Mouse (Mus musculus) MEL-GATA-1-ER (cell line): ENCODE measurements around the gene Fam20b.
"Not testable (repeated sequence)": the region's sequence is repeated elsewhere in the genome, so short reads cannot be mapped to it uniquely, and the experiment has no call there.

Experiments used
- DNase-seq: peaks from one replicate; pipeline ENCODE4 v3.0.0-alpha.2; 2012; ENCODE audit warnings: low read depth; ENCODE audit errors: extremely low read depth

The Fam20b gene

DNA sequence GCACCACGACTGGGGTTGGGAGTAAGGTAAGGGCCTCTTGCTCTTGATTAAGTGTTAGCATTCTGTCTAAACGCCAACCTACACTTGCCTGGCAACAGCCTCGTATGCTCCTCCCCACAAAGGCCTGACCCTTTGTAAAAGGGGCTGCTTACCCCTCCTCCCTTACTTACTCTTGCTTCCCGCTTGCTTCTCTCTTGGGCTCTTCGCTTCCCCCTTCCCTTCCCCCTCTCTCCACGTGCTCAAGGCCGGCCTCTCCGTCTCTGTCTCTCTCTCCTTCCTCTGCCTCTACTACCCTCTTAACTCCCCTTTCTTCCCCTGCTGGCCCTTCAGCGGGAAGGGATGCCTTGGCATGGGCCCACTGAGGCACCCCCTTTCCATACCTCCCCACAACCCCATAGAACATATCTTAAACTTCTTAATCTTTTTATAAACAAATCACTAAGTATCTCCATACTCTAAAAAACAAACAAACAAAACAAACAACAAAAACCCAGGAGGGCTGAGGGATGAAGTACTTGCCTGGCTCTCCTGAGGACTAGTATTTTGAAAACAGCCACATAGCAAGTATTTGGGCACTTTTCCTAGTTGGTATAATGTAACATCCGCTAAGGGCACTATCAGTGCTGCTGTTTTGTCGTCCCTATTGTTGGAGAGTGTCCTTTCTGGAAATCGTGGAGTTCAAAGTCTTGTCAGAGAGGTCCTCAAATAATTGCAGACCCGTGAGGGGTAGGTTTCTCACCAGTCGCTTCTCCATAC lies 46.0 kb downstream of the Fam20b start:
- DNase-seq = peak; percentile 62

DNA sequence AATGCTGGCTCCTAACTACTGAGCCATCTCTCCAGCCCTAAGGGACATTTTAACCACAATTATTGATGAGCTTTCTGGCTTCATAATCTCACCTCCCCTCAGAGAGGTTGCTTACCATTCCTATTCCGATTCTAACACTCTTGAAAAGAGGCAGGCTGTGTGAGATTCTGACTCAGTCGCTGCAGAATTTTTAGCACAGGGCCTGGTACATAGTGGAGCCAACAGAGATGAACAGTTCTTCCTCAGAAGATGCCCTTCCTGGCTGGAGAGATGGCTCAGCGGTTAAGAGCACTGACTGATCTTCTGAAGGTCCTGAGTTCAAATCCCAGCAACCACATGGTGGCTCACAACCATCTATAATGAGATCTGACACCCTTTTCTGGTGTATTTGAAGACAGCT lies 47.0 kb downstream of the Fam20b start:
- DNase-seq = no peak

DNA sequence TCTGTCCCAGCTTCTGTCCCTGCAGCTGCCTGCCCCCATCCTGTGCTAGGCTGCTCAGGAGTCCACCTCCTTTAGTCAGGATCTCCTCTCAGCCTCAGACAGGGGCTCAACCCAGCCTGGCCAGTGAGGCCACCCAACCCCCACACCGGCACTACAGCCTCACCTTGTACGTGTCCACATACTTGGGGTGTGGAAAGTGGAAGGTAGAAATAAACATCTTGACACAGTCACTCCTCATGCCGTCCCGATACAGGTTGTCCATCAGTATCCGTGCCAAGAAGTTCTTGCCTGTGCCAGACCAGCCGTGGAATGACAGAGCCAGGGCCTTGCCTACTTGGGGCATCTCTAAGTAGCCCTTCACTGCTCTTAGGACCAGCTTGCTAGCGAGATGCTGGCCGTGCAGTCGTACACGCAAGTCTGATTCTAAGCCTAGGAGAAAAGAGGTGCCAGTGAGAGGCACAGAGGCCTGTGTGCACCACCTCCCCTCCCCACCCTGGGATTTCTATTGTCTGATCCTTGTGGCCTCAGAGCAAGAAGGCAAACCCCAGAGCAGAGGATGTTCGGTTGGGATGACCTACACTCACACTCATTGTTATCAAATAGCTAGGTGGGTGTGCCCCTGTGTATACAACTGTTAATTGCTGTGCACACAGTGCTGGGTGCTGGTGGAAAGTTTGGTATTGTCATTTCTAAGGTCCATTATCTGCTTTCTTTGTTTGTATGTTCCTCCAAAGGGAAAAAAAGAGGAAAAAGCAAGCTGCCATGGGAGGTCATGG lies 49.5 kb downstream of the Fam20b start:
- DNase-seq = no peak

DNA sequence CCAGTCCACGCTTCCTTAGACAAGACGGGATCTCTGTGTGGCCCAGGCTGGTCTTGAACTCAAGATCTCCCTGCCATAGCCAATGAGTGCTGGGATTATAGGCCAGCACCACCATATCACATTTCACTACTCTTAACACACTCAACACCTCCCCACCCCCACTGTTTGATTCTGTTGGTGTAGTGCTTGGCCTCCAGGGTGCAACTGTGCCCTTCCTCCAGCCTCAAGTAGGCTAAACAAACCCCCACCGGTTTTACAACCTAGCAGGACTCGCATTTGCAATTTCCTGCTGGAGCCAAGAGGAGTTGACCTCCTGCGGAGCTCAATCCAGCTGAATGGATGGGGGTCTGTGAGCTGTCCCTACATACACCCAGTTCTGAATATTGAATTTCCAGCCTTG lies 50.3 kb downstream of the Fam20b start:
- DNase-seq = no peak

DNA sequence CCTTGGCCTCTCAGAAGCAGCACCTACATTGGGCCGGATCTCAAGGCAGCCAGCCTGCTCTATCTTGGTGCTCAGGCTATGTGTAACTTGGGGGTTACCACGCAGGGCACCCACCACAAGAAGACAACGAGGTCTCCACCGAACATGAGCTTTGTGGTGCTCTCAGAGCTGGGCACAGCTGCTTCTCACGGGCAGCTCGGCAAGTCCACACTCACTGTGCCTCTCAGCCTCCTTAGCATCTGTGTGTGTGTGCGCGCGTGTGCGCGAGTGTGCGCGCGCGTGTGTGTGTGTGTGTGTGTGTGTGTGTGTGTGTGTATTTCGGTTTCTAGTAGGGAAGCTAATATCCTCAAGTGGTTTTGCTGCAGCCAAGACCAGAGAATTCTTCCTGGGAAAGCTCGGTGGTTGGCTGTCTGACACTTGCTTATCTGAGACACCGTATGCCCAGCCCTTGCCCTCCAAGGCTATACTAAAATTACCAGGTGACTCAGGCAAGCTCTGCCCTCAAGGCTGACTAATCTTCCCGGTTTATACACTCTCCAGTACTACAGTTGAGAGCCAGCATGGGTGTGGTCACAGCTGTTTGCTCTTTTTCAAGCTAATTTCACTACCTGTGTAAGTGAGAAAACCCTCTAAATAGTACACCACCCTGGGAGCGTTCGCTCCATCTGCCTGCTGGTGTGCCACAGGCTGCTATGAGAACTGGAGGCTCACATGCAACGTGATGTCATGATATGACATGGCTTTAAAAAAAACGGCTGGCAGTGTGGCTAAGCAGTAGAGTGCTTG lies 51.6 kb downstream of the Fam20b start:
- DNase-seq = no peak

DNA sequence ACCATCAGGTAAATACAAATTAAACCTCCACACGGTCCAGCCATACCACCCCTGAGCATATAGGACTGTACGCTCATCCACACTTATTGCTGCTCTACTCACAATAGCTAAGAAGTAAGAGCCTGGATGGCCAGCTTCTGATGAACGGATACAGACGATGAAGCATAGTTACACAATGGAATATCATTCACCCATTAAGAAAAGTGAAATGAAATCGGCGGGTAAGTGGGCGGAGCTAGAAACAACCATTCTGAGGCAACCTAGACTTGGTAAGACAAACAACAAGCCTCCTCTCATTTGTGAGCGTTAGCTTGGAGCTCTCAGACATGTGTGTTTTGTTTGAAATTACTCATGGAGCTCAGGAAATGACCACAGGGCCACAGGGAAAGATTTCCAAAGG lies 53.1 kb downstream of the Fam20b start:
- DNase-seq = no peak

DNA sequence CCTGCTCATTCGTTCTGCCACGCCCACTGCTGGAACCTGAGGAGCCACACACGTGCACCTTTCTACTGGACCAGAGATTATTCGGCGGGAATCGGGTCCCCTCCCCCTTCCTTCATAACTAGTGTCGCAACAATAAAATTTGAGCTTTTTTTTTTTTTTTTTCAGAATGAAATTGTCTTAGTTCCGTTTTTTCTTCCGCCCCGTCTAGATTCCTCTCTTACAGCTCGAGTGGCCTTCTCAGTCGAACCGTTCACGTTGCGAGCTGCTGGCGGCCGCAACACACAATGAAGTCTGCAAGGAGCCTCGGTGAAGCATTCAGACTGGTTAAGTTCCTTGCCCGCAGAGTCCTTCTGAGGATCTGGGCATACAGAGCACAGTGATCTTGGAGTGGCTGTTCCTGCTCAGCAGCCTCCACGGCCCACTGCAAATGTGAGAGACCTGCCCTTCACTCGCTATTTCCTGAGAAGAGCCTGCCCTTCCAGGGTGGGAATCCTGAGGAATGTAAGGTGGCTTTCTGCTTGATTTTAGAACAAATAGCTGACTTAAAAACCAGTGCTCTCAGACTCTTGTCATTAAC lies 58.1 kb downstream of the Fam20b start:
- DNase-seq = not testable (repeated sequence)

DNA sequence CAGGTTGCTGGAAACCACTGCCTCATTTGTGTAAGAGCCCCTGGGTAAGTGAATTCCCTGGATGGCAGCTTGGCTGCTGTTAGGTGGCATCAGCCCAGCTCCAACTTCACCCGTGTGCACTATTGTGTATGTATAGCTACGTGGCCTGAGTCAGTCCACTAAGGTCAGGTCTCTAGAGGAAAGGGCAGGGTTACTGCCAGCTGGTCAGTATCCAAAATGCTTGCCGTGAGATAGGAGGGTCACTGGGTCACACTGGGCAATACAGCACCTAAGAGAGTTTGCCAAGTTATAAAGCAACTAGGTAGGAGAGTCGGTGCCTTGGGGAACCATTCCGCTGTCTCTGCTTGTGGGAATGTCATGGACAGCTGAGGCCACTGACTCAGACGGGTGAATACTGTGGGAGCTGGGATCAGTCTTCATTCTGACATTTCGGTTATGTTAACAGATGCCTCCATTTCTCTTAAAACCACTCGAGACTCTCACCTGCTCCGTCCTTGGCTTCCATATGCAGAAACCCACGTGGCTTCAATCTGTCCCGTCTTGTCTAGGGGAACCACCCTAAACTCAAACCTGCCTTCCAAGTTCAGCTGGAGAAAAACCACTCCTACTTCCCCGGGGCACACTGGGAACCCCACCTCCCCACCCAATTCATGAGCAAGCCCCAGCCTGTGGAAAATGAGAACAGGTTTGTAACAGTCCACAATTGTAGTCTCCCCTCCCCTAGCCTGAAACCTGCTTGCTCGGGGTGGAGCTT lies 58.8 kb downstream of the Fam20b start:
- no peak for DNase-seq

DNA sequence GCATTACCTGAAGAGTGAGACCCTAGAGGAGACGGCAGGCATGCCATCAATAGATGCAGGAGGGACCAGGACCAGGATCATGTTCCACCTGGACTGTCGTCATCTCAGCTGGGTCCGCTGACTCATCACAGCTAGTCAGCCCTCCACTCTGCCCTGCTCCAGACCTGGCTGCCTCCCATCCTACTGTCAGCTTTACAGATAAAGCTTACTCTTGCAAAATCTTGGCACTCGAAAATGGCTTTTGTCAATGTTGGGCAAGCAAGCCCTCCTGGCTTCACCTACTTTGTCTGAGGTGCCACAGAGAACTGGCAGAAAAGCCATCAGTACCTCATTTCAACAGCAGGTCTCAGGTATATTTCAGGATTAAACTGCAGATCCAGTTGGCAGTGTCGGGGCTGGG lies 60.2 kb downstream of the Fam20b start:
- no peak for DNase-seq

DNA sequence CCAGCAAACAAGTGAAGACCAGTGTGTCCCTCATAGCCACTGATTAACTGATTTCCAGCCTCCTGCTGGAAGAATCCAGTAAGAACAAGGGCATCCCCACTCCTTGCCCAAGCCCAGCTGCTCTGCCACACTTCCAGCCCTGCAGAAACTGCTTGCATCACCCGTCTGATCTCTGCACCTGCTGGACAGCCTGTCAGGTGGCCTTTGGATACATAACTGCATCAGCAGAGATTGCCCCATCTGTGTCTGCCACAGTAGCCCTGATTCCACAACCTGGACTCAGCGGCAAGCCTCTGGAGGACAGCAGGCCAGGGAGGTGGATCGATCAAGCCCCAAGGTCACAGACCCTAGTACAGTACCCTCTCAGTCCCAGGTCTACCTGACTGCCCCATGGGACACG lies 61.4 kb downstream of the Fam20b start:
- DNase-seq = no peak

DNA sequence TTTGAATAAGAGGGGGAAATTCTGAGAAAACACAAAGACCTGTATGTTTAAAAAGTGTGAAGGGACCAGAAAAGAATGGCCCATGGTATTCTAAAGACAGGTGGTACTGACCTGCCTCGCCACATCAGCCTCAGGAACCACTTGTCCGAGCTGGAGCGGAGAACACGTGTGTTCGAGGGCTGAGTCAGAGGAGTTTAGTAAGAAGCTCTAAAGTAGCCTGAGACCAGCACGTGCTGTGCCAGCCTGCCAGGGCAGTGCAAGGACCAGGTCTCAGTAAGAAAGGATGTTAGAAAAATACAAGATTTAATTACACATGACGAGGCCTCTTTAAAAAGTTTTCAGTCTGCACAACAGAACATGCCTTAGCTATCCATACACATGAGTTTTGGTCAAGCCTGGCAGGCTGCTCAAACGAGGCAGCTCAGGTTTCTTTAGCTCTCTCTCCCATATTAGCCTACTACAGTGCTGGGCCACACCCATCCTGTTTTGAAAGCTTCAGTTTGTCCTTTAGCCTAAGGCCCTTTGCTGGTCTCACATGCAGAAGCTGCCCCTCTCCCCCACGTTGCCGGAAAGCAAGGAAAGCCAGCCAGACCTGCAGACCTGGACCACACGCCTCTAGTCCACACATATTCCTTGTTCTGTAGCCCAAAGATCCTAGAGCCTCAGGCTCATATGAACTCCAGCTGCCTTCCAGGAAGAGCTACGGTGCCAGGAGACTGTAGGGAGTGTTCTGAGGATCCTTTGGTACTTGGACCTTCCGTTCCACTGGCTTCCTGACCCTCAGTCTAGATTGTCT lies 64.0 kb downstream of the Fam20b start:
- DNase-seq = no peak

DNA sequence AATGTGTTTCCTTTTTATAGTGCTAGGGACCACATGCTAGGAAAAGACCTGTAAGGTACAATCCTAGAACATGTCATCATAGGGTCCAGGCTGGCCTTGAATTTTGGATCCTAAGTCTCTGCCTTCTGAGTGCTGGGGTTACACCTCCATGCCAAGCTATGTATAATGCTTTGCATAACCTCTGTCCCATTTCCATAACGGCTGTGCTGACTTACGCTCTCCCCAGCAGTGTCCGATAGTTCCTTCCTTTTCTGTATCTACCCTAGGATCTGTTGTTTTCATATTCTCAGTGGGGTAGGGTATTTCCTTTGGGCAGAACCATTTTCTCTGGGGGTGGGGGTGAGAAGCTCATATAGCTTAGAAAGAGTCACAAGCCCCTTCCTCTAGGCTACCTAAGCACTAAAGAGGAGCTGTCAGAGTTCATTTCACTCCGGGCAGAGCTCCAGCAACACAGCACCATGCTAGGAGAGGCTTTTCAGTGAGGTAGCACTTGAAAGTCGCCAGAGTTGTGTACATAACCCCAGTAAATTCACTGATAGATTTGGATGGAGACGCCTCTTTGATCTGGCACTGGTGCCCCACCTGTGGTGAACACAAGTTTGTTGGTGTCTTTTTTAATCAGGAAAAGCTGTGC lies 66.6 kb downstream of the Fam20b start:
- DNase-seq = no peak

DNA sequence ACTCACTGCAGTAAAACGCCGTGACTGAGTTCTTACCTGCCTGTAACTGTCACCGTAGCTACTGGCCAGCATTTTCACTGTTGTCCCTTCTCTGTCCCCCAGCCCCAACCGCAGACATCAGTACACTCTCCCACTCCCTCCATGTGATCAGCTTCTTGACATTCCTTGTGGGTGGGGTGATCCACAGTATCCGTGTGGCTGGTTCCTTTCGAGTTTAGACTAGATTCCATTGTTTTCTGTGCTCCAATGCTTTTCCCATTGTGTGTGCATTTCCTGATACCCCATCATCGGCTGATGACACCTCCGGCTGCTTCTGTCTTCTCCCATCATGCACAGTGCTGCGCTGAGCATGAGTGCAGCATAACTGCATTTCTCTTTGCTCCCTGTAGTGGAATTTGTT lies 68.3 kb downstream of the Fam20b start:
- no peak for DNase-seq

DNA sequence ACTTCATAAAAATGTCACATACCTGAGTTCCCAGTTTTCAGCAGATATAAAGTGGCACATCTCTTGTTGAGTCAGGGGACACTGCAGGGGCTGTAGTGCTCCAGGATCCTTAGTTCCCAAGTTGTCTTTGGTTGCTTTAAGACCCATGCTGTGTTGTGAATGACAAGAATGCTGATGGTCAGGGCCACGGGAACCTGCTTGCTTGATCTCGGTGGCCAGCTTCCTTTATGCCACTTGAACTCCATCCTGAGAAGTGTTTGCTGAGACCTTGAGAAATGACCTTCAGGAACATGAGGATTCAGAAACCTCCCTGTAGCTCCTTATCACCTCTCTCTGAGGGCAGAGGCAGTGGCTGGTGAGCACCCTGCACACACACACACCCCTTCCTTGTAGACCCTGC lies 70.2 kb downstream of the Fam20b start:
- no peak for DNase-seq

DNA sequence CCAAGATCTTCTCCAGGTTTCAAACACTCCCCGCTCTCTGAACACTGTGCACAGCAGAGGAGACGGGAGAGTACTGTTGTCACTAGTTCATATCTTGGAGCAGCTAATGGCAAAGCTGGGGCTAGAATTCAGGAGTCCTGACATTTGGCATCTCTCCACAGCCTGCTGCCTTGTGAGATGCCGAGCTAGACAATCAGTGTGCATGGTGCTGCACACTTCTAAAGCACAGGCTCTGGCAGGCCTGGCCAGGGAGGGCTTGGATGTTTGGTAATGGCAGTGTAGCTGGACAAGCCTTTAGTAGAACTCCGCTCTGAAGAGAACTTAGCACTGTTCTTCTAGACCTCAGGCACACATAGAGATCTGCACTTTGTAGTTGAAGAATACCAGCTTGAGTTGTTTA lies 72.9 kb downstream of the Fam20b start:
- no peak for DNase-seq

DNA sequence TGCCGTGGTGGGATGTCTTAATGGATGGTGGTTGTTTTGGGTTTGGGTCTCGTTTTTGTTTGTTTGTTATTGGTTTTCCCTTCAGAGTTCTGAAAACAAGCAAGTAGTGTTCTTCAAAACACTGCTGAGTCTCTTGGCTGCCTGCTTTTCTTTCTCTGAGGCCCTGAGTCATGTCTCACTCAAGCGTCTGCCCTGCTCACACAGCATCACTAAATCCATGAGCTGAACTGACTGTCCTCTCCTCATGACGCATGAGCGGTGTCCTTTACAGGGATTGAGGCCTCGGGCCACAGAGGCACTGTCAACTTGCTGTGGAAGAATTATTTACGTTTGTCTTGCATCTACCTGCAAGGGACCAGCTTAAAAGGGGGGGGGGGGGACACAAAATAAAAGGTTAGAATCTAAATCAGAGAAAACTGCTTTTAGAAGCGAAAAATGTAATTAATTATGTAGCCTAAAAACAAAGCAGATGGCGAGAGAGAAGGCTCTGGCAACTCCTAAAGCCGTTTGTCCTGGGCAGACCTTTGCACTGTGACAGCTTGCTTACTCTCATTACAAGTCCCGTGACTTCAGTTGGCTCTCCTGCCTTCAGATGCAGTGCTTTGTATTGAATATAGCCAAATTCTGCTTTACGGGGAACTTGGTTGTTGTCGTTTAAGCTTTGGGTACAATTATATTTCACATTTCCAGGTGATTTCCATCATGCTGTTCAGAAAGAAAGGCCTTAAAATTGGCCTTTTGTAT lies 73.9 kb downstream of the Fam20b start:
- no peak for DNase-seq

DNA sequence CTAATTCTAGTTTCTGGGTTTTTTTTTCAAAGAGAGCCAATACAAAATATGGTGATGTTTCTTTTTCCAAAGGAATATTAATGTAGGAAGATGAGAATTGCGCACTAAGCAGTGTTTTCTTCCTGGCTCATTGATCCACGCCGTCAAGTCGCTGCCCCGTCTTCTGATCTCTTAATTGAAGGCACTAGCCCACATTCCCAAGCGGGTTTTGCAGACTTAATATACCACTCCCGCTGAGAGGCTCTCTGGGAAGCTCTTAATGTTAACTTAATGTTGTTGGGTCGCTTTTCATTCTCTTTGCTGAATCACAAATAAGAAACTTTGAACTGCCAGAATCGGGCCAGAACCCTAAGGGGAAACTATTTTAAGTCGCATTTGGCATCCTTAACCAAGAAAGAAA lies 74.8 kb downstream of the Fam20b start:
- no peak for DNase-seq

DNA sequence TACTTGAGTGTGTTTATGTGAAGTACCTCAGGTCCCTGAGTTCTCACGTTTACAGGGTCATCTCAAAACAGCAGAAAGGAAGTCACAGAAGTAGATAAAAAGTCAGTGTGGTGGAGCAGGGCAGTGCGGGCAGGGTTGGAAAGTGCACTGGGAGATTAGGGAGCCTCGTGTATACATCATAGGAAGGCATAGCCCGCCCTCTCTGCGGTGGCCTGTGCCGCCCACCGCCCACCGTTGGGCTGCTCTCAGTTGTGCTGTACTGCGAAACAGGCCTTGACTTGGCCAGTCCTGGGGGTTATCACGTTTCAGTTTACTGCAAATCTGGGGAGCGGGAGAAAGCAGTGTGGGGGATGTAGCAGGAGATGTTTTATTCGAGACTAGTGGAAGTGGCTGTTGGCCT lies 76.1 kb downstream of the Fam20b start:
- DNase-seq = no peak

DNA sequence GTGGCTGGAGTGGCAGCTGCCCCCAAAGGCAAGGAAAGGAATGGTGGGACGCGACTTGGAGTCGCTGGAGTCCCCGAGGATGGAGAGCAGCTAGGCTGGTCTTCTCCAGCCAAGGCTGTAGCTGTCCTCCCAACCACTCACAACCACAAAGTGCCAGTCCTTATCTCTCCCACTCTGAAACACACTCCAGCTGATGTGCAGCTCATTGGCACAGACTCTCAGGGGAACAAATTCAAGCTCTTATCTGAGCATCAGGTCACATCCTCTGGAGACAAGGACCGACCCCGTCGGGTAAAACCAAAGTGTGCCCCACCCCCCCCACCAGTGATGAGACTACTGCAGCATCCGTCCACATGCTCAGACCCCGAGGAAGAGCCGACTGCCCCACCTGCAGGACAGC lies 77.1 kb downstream of the Fam20b start:
- peak; percentile 27 for DNase-seq
